ENCODE assay signal across 8 mouse cellular contexts in genomic region chr19:9991304-9991703, GRCm38 (mm10). TPM values are rescaled to one million over a fixed set of nuclear protein-coding genes. Genes with fewer than 3 reads are reported as not detected.
A peak's percentile ranks its signal among the peaks of the same experiment; 100 is the strongest.
DNase-seq lines count a peak whose midpoint lies in the region; ATAC-seq and TF ChIP-seq lines count a peak whose summit lies in the region.

No protein-coding gene starts in this region.

- TF ChIP-seq CTCF in forebrain, postnatal 0 days (IDR thresholded peaks at IDR 0.05; ENCODE audit: low read depth) = peak; percentile 82

- H3K4me2 ChIP-seq in forebrain, postnatal 0 days (ENCODE audit: low read depth) = no peak overlapping the region

- H3K4me1 ChIP-seq in forebrain, postnatal 0 days (ENCODE audit: insufficient read depth) = no peaks in the 10 kb centered on the region

- ATAC-seq in forebrain, postnatal 0 days = peak; percentile 36; the same call in 1 of the 2 replicates
- ATAC-seq in megakaryocyte progenitor cell, adult 5-6 weeks (replicated peaks; ENCODE audit: poor library complexity) = peak; percentile 67

- no peak overlapping the region for H3K4me3 ChIP-seq in forebrain, postnatal 0 days (ENCODE audit: low read depth, low read length)

- H3K27me3 ChIP-seq in forebrain, postnatal 0 days (ENCODE audit: insufficient read depth, low read length) = no peaks in the 10 kb centered on the region

- no peak overlapping the region for H3K27ac ChIP-seq in forebrain, postnatal 0 days (ENCODE audit: low read depth, low read length)

- H3K9ac ChIP-seq in forebrain, postnatal 0 days = no peak overlapping the region

- peak; percentile 76 for DNase-seq in MN1 (ENCODE audit: low spot score)
- DNase-seq in c-Kit-negative CD71-positive TER-119-positive erythroid progenitor cells, embryonic 14.5 days (ENCODE audit: low read depth, low spot score) = peak; percentile 76
- peak; percentile 69 for DNase-seq in forebrain, postnatal 0 days
- DNase-seq in induced T-regulatory cell, adult 2 months (ENCODE audit: low read depth) = peak; percentile 90
- DNase-seq in left cerebral cortex, adult 18-20 months (ENCODE audit: low spot score in 2 of 2) = peak; percentile 86 to 89
- DNase-seq in right cerebral cortex, postnatal 4 days = peak; percentile 77
- DNase-seq in urinary bladder, postnatal 4 days (ENCODE audit: low spot score in 2 of 2) = peak; percentile 69 to 85

- H3K9me3 ChIP-seq in forebrain, postnatal 0 days (ENCODE audit: low read length) = no peaks in the 10 kb centered on the region

- 18% methylated on average over 5 of the region's 5 CpGs for WGBS in forebrain, postnatal 0 days

- H3K36me3 ChIP-seq in forebrain, postnatal 0 days (ENCODE audit: insufficient read depth) = no peaks in the 10 kb centered on the region

RNA-seq across cellular contexts. Expression of gene Best1, which starts 10.1 kb away (rescaled TPM):
- 0.92 and 1.6 TPM in 2 replicates for total RNA-seq in forebrain, postnatal 0 days (2014; rRNA removed)
- 1.6 and 3.6 TPM in 2 replicates for polyA plus RNA-seq in forebrain, postnatal 0 days (2015; fragmentation: Nextera tagmentation; extraction: Ambion mirVana)
- total RNA-seq in left cerebral cortex, adult 18-20 months (2021) = 1 to 10 TPM; 1.0 to 1.1 TPM
- 0.15 and 1.1 TPM in 2 replicates for total RNA-seq in megakaryocyte progenitor cell, adult 5-6 weeks (2015)
- not detected in 2 replicates for total RNA-seq in megakaryocyte progenitor cell, adult 5-6 weeks (2017)

RNA-seq across cellular contexts. Expression of gene Rab3il1, which starts 10.2 kb away (rescaled TPM):
- total RNA-seq in forebrain, postnatal 0 days (2014; rRNA removed) = 14.4 and 19.9 TPM in 2 replicates
- polyA plus RNA-seq in forebrain, postnatal 0 days (2015; fragmentation: Nextera tagmentation; extraction: Ambion mirVana) = 20.0 and 20.6 TPM in 2 replicates
- total RNA-seq in left cerebral cortex, adult 18-20 months (2021) = 10 to 100 TPM in 1 of 2 experiments, 1 to 10 TPM in 1; 9.6 to 10.2 TPM
- total RNA-seq in megakaryocyte progenitor cell, adult 5-6 weeks (2015) = 3.0 and 4.6 TPM in 2 replicates
- 3.4 and 3.9 TPM in 2 replicates for total RNA-seq in megakaryocyte progenitor cell, adult 5-6 weeks (2017)

RNA-seq across cellular contexts. Expression of gene Fth1, which starts 10.9 kb away (rescaled TPM):
- 228 and 300 TPM in 2 replicates for total RNA-seq in forebrain, postnatal 0 days (2014; rRNA removed)
- polyA plus RNA-seq in forebrain, postnatal 0 days (2015; fragmentation: Nextera tagmentation; extraction: Ambion mirVana) = 2,942 and 2,984 TPM in 2 replicates
- 1,000 to 10,000 TPM; 2,362 to 2,428 TPM for total RNA-seq in left cerebral cortex, adult 18-20 months (2021)
- 1,115 and 1,144 TPM in 2 replicates for total RNA-seq in megakaryocyte progenitor cell, adult 5-6 weeks (2015)
- 325 and 354 TPM in 2 replicates for total RNA-seq in megakaryocyte progenitor cell, adult 5-6 weeks (2017)

RNA-seq across cellular contexts. Expression of gene Fads3, which starts 50.1 kb away (rescaled TPM):
- total RNA-seq in forebrain, postnatal 0 days (2014; rRNA removed) = 45.5 and 45.6 TPM in 2 replicates
- 25.0 and 29.4 TPM in 2 replicates for polyA plus RNA-seq in forebrain, postnatal 0 days (2015; fragmentation: Nextera tagmentation; extraction: Ambion mirVana)
- total RNA-seq in left cerebral cortex, adult 18-20 months (2021) = 10 to 100 TPM; 32.2 to 32.6 TPM
- total RNA-seq in megakaryocyte progenitor cell, adult 5-6 weeks (2015) = 1.4 and 2.1 TPM in 2 replicates
- 2.1 and 2.8 TPM in 2 replicates for total RNA-seq in megakaryocyte progenitor cell, adult 5-6 weeks (2017)
